Mouse (Mus musculus) testis, adult 2 months (tissue): ENCODE measurements at regions not wholly inside any gene's neighbourhood (a gene's known extent, or its start where the extent isn't known, plus 50 kb on each side); places are given as distances from the start of the nearest gene placed in this dataset.

Experiments used
- H3K27ac ChIP-seq: fragments of 200-500 bp; 2 replicates; pipeline ENCODE4 v1.5.1; 2012; ENCODE audit warnings: low read depth, low read length; ENCODE audit not compliant: control insufficient read depth, insufficient read depth
- H3K27me3 ChIP-seq: fragments of 200-500 bp; 2 replicates; pipeline ENCODE4 v1.6.1; 2012; ENCODE audit warnings: mild to moderate bottlenecking, low read length, moderate library complexity; ENCODE audit not compliant: control insufficient read depth, insufficient read depth
- H3K36me3 ChIP-seq: fragments of 200-500 bp; 2 replicates; pipeline ENCODE4 v1.6.1; 2012; ENCODE audit warnings: mild to moderate bottlenecking, low read length; ENCODE audit not compliant: control insufficient read depth, insufficient read depth
- H3K4me1 ChIP-seq: fragments of 200-500 bp; 2 replicates; pipeline ENCODE4 v1.6.1; 2012; ENCODE audit warnings: low read length; ENCODE audit not compliant: control insufficient read depth, insufficient read depth
- H3K4me3 ChIP-seq: fragments of 200-500 bp; 2 replicates; pipeline ENCODE4 v1.5.1; 2012; ENCODE audit warnings: low read depth, mild to moderate bottlenecking, low read length, moderate library complexity, mixed read lengths; ENCODE audit not compliant: control insufficient read depth
- CTCF ChIP-seq: fragments of 200-500 bp; IDR thresholded peaks from 2 replicates; pipeline ENCODE4 v1.5.1; 2012; ENCODE audit warnings: low read depth, mild to moderate bottlenecking, inconsistent platforms, low read length, moderate library complexity; ENCODE audit not compliant: control insufficient read depth, insufficient read depth, insufficient replicate concordance
- POLR2A ChIP-seq: fragments of 200-500 bp; IDR thresholded peaks from 2 replicates; pipeline ENCODE4 v1.6.1; 2012; ENCODE audit warnings: low read depth, mild to moderate bottlenecking, inconsistent platforms, low read length, moderate library complexity; ENCODE audit not compliant: control insufficient read depth

DNA sequence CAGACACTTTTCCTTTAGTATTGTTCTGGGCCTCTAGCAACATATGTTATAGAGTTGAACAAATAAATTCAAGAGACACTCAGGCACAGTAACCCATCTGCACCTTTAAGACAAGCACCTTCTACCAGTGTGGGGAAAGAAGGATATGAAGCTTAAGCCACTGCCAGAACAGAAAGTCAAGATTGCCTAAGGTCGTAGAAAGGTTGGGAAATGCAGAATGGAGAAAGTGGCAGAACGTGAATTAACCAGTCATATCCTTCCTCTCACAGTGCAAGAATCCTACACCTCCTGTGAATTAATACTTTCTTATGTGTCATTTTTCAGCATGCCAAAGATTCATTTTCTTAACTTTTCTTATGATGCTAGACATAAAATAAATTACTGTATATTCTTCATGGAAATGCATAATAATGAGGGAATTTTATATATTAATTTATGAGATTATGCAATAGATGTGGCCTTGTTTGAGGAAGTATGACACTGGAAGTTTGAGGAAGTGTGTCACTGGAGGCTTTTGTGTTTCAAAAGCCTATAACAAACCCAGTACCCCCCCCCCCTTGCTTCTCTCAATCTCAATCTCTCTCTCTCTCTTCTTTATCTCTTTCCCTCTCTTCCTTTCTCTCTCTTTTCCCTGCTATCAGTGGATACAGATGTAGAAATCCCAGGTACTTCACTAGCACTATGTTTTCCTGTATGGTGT lies 361.6 kb upstream of the Edil3 start:
- no peaks in the 10 kb centered on the region for H3K36me3 ChIP-seq
- H3K27me3 ChIP-seq: no peaks in the 10 kb centered on the region
- TF ChIP-seq CTCF (no peak), POLR2A (no peak)
- H3K4me3 ChIP-seq: no peak overlapping the region
- H3K27ac ChIP-seq: no peak overlapping the region
- no peaks in the 10 kb centered on the region for H3K4me1 ChIP-seq

DNA sequence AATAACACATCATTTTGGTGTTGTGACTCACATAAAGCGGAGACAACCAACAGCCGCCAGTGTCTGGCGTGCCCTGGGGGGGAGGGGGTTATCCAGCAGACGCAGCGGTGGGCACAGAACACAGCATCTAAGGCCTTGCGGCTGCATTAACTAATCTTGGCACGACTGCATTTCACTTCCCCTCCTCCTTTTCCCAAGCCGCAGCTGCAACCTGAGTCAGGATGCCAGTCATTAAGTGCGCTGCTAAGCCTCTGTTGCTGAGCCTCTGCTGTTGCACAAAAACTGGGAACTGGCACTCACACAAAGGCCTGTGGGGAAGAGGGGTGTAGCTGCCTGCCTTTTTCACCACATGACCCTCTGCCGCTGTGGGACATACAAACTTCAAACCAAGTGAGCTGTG lies 331.2 kb upstream of the Edil3 start:
- H3K27ac ChIP-seq: no peak overlapping the region
- no peaks in the 10 kb centered on the region for H3K27me3 ChIP-seq
- H3K4me1 ChIP-seq: no peaks in the 10 kb centered on the region
- H3K4me3 ChIP-seq: no peak overlapping the region
- TF ChIP-seq POLR2A (no peak), CTCF (no peak)
- H3K36me3 ChIP-seq: no peaks in the 10 kb centered on the region

DNA sequence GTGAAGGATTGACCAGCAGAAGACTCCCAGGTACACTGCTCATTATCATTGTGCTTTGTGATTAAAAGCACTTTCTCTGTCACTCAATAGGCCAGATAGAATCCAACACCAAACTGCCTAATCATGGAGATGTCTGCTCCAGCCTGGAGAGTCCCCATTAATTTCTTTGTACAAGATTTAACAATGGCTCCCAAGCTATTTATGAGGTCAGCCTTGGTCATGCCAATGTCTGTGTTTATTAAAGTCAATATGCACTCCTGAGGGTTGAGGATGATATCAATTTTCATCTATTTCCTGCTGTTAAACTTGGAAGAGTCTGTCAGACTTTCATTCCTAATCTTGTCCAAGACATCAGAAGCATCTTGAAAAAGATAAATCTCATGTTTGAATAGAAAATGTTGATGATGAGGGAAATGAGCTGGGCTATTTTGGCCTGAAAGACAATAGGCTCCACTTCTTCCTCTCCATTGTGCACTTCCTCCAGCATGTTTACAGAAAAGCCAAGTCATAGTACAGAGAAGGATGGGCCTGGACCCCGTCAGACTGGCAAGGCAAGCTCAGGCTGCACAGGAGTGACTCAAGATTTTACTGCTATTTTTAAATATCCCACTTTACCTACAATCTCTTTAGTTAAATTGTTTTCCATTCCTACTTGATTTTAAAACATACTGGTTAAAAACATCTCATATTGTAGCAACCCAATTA lies 310.3 kb upstream of the Edil3 start:
- Histone ChIP-seq H3K4me1 (no peaks in the 10 kb centered on the region), H3K27me3 (no peaks in the 10 kb centered on the region), H3K27ac (no peak overlapping the region), H3K36me3 (no peaks in the 10 kb centered on the region), H3K4me3 (no peak overlapping the region)
- TF ChIP-seq POLR2A (no peak), CTCF (no peak)

DNA sequence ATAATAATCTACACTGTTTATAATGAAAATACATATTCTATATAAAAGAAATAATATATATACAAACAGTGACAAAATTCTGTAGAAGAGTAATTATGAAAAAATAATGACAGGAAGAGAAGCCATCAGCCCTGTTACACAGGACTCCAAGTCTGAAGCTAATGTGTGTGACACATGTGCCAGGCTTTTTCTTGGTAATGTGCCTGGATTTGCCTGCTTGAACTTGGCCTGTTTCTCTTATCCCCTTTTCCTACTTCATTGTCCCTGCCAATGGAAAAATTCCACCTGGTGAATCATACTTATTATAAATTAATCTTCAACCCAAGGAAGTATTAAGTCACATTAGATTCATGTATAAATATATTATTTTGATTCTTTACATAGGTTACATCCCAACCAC lies 286.5 kb upstream of the Edil3 start:
- Histone ChIP-seq H3K36me3 (no peaks in the 10 kb centered on the region), H3K4me1 (no peaks in the 10 kb centered on the region), H3K4me3 (no peak overlapping the region), H3K27ac (no peak overlapping the region), H3K27me3 (no peaks in the 10 kb centered on the region)
- no peak for TF ChIP-seq CTCF
- no peak for TF ChIP-seq POLR2A

DNA sequence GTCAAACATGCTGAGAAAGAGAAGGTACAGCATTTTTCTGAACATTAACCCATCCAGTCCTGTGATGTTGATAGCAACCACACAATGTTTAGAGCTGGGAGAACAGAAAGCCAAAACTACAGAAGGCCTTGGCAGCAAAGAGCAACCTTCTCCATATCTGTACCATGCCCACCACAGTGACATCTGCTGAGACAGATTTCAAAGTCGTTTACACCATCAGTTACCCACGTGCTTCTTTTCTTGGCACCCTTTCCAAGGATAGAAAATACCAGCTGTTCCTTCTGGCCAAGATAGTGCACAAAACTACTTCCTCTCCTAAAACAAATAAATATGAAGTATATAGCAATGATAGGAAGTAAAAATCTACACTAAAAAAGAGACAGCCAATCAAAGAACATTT lies 266.8 kb upstream of the Edil3 start:
- H3K4me3 ChIP-seq: no peak overlapping the region
- no peaks in the 10 kb centered on the region for H3K27me3 ChIP-seq

DNA sequence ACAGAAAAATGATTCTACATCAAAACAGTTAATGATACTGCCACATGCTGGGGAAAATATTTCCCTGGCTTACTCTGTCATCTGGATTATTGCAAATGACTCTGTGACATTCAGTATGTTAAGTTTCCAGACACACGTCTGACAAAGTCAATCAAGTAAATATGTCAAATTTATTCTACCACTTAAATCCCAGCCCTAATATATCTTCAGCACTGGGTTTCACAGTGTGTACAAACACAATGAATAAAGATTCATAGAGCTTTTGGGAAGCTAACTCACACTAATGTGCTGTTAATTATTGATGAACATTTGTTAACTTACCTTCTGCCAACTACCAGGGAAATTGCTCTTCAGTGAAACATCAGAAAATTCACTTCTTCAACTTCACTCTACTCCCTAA lies 256.3 kb upstream of the Edil3 start:
- no peak for TF ChIP-seq CTCF
- no peak for TF ChIP-seq POLR2A
- no peaks in the 10 kb centered on the region for H3K27me3 ChIP-seq
- no peaks in the 10 kb centered on the region for H3K36me3 ChIP-seq
- no peaks in the 10 kb centered on the region for H3K4me1 ChIP-seq
- H3K4me3 ChIP-seq: no peak overlapping the region
- H3K27ac ChIP-seq: no peak overlapping the region

More for the DNA sequence above, 266.8 kb upstream of the Edil3 start:
- Histone ChIP-seq H3K36me3 (no peaks in the 10 kb centered on the region), H3K4me1 (no peaks in the 10 kb centered on the region), H3K27ac (no peak overlapping the region)
- TF ChIP-seq CTCF (no peak), POLR2A (no peak)

DNA sequence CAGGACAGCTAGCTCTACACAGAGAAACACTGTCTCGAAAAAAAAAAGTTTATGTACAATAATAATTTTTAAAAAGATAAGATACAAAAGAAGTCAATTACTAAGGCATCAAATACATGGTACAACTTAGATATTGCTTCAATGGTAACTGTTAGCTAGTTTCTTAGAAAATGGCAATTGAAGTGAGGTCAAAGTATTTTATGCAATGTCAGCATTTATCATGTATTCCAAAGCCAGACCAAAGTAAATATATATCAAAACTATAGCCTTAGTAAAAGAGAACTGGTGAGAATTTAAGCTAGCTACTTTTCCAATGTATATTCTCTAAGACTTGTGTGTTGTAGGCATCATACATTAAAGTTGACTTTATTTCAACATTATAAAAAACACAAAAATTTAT lies 219.0 kb upstream of the Edil3 start:
- Histone ChIP-seq H3K27ac (no peak overlapping the region), H3K27me3 (no peaks in the 10 kb centered on the region), H3K4me3 (no peak overlapping the region), H3K36me3 (no peaks in the 10 kb centered on the region), H3K4me1 (no peaks in the 10 kb centered on the region)
- TF ChIP-seq POLR2A (no peak), CTCF (no peak)

DNA sequence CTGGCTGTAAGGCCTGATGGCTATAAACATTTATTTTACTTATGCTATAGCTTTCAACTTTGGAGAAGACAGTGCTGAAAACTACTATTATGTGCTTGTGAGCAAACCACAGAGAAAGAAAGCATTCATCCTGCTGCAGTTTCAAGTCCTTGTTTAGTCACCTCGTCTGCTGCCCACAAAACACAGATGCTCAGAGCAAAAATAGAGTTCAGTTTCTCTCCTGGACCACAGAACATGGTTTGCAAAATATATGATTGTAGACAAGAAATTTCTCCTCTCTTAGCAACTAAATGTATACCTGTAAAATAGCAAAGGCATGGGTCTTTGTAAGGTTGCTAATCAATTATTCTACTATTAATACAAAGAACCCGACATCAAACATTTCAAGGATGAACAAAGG lies 210.7 kb upstream of the Edil3 start:
- Histone ChIP-seq H3K4me1 (no peaks in the 10 kb centered on the region), H3K4me3 (no peak overlapping the region), H3K27ac (no peak overlapping the region), H3K36me3 (no peaks in the 10 kb centered on the region), H3K27me3 (no peaks in the 10 kb centered on the region)
- no peak for TF ChIP-seq POLR2A
- no peak for TF ChIP-seq CTCF
